ENCODE assay signal across 28 mouse cellular contexts in genomic region chr6:127462251-127462650, GRCm38 (mm10).
"Had no signal": no experiment of that assay in that cellular context is flagged by ENCODE, and none has a peak within 500 bp of the region (broad histone marks: within the 10 kb centered on the region; RNA-seq: fewer than 3 reads in every experiment).

No protein-coding gene starts in this region.

- H3K27ac ChIP-seq: embryonic facial prominence, embryonic 12.5 days; embryonic facial prominence, embryonic 13.5 days; embryonic facial prominence, embryonic 15.5 days; forebrain, embryonic 12.5 days; forebrain, embryonic 13.5 days; forebrain, embryonic 15.5 days; gastrocnemius, adult 2 months; heart, adult 2 months had no signal

- H3K4me1 ChIP-seq: embryonic facial prominence, embryonic 15.5 days had no signal

- ATAC-seq: forebrain, embryonic 13.5 days; forebrain, embryonic 14.5 days; forebrain, embryonic 15.5 days; forebrain, embryonic 16.5 days; forebrain, postnatal 0 days had no signal

- H3K27me3 ChIP-seq: embryonic facial prominence, embryonic 12.5 days; embryonic facial prominence, embryonic 13.5 days; embryonic facial prominence, embryonic 15.5 days; forebrain, embryonic 12.5 days; forebrain, embryonic 13.5 days; forebrain, embryonic 15.5 days had no signal

- H3K9me3 ChIP-seq: embryonic facial prominence, embryonic 10.5 days; embryonic facial prominence, embryonic 12.5 days; embryonic facial prominence, embryonic 13.5 days; embryonic facial prominence, embryonic 15.5 days; forebrain, embryonic 10.5 days; forebrain, embryonic 12.5 days; forebrain, embryonic 13.5 days; forebrain, embryonic 15.5 days had no signal

- H3K9ac ChIP-seq: embryonic facial prominence, embryonic 12.5 days; embryonic facial prominence, embryonic 13.5 days; embryonic facial prominence, embryonic 15.5 days; forebrain, embryonic 12.5 days; forebrain, embryonic 13.5 days; forebrain, embryonic 15.5 days; forebrain, postnatal 0 days had no signal

- H3K36me3 ChIP-seq: embryonic facial prominence, embryonic 12.5 days; embryonic facial prominence, embryonic 13.5 days; embryonic facial prominence, embryonic 15.5 days; forebrain, embryonic 15.5 days had no signal

- H3K4me3 ChIP-seq: embryonic facial prominence, embryonic 10.5 days; embryonic facial prominence, embryonic 12.5 days; embryonic facial prominence, embryonic 13.5 days; embryonic facial prominence, embryonic 15.5 days; erythroblast, embryonic 14.5 days; forebrain, embryonic 10.5 days; forebrain, embryonic 12.5 days; forebrain, embryonic 13.5 days; forebrain, embryonic 15.5 days; gastrocnemius, adult 2 months; heart, adult 2 months had no signal

- H3K4me2 ChIP-seq: embryonic facial prominence, embryonic 12.5 days; embryonic facial prominence, embryonic 13.5 days; embryonic facial prominence, embryonic 15.5 days; forebrain, embryonic 12.5 days; forebrain, embryonic 13.5 days; forebrain, embryonic 15.5 days had no signal

- DNase-seq: cerebellum, adult 2 months; cerebellum, adult 8-10 months; cerebellum, adult 9-10 months; cerebellum, adult 9-11 months; cerebellum, postnatal 10 days; cerebellum, postnatal 14 days; cerebellum, postnatal 25 days; cerebellum, postnatal 36 days; embryo, embryonic 11 days; forebrain, postnatal 0 days; gastrocnemius, adult 2 months; gastrocnemius, postnatal 10 days; gastrocnemius, postnatal 14 days; gastrocnemius, postnatal 25 days; gastrocnemius, postnatal 36 days; heart, adult 18-20 months; heart, adult 2 months had no signal
